Mouse (Mus musculus): Measurements from ENCODE around the gene Qrfp. TPM values are rescaled to one million over a fixed set of nuclear protein-coding genes. Genes with fewer than 3 reads are reported as not detected.

The Qrfp gene
- polyA plus RNA-seq, 1 experiment from 2014 or later: 0.13 TPM

DNA sequence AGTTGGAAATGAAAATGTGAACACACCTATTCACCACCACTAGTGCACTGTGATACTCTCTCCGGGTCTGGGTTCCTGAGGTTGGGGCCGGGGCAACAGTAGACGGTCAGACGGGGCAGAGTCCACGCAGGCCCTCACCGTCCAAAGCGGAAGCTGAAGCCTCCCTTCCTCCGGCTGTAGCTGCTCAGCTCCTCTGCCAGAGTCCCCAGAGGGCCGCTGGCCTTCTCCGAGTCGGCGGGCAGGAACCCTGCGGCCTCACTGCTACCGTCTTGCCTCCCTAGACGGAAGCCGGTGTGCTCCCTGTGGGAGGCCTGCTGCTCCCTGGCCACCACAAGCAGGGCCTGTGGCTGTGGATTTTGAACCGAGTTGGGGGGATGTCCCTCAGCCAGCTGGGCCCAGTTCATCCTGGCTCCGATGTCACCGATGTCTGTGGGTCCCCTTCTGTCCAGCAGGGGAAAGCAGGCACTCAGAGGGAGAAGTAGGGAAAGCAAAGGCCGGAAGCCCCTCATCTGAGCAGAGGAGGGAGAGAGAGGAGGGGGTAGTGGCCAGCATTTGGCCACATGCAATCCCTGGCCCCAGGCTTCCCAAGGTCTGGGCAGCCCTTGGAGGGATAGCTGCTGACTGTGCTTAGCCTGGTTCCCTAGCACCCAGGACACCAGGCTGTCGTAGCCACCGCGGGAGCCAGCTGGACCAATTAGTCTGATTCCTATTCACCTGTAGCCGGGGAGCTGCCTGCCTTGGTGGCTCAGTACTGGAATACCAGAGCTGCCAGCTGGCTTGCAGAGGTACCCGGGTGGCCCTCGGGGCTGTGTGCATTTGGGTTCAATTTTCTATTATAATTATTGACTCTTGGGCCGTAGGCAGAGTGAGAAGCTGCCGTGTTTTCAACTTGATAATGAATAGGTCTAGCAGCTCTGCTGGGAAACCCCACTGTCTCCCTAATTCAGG lies 1.7 kb downstream of the Qrfp start:
- ATAC-seq (ENCODE audit: low FRiP score, low TSS enrichment): no peak
- H3K4me1 ChIP-seq (ENCODE audit: control insufficient read depth, insufficient read depth, low read length): peaks cover 59% of the 10 kb centered on the region

DNA sequence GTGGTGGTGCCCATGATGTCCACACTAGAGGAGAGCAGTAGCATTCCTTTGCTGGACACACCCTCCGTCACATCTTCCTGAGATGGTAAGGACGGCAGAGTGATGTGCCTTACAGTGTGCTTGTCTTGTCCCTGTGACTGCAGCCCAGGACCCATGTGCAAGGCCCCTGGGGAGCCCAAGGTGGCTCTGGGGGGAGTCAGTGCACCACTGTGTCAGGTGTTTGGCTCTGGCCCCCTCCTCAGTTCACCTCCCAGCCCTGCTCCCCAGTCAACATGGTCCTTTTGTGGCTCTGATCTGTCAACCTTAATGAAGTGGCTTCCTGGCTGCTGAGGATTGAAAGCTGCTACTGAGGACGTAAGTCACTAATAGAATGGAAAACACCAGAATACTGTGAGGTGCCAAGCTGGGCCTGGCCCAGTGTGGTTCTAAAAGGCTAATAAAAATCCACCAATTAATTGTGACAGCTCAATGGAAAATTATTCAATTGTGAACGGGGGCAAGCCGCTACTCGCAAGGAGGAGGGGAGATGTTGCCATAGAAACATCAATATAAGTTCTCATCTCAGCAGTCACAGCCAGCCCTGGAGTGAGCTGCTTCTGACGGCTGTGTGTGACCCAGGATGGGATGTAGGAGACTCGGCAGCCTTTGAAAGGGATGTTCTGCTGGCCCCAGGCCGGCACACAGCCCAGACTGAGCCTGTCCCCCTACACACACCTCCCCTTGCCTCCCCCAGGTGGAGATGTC lies 3.6 kb downstream of the Qrfp start:
- peak overlapping the region; percentile 7; the same call in 1 of the 2 replicates for H3K9ac ChIP-seq (replicated peaks; ENCODE audit: low read length)
- H3K4me1 ChIP-seq (ENCODE audit: control insufficient read depth, insufficient read depth, low read length): peaks cover 59% of the 10 kb centered on the region
- peak; percentile 80 for DNase-seq
- no peaks in the 10 kb centered on the region for H3K27me3 ChIP-seq (ENCODE audit: control insufficient read depth, insufficient read depth, low read length)
- H3K4me3 ChIP-seq (replicated peaks; ENCODE audit: low read depth, low read length): no peak overlapping the region
- peak overlapping the region; percentile 28 for H3K4me2 ChIP-seq (ENCODE audit: low read length)
- ATAC-seq (ENCODE audit: low FRiP score, low TSS enrichment): peak; percentile 35; the same call in 1 of the 2 replicates
- H3K9me3 ChIP-seq (ENCODE audit: control insufficient read depth, low read length): no peaks in the 10 kb centered on the region
- H3K27ac ChIP-seq (replicated peaks; ENCODE audit: low read depth, low read length): peak overlapping the region; percentile 83
- WGBS: 11% methylated on average over 9 of the region's 9 CpGs
- H3K36me3 ChIP-seq (ENCODE audit: control insufficient read depth, insufficient read depth, low read length): peaks cover 23% of the 10 kb centered on the region

More for the DNA sequence above, 1.7 kb downstream of the Qrfp start:
- no peak overlapping the region for H3K4me2 ChIP-seq (ENCODE audit: low read length)
- H3K27me3 ChIP-seq (ENCODE audit: control insufficient read depth, insufficient read depth, low read length): no peaks in the 10 kb centered on the region
- peaks cover 5% of the 10 kb centered on the region; the same call in 1 of the 2 replicates for H3K36me3 ChIP-seq (ENCODE audit: control insufficient read depth, insufficient read depth, low read length)
- DNase-seq: peak; percentile 60
- H3K9ac ChIP-seq (replicated peaks; ENCODE audit: low read length): no peak overlapping the region
- H3K4me3 ChIP-seq (replicated peaks; ENCODE audit: low read depth, low read length): no peak overlapping the region
- no peaks in the 10 kb centered on the region for H3K9me3 ChIP-seq (ENCODE audit: control insufficient read depth, low read length)
- 29% methylated on average over 28 of the region's 28 CpGs for WGBS
- H3K27ac ChIP-seq (replicated peaks; ENCODE audit: low read depth, low read length): peak overlapping the region; percentile 83

DNA sequence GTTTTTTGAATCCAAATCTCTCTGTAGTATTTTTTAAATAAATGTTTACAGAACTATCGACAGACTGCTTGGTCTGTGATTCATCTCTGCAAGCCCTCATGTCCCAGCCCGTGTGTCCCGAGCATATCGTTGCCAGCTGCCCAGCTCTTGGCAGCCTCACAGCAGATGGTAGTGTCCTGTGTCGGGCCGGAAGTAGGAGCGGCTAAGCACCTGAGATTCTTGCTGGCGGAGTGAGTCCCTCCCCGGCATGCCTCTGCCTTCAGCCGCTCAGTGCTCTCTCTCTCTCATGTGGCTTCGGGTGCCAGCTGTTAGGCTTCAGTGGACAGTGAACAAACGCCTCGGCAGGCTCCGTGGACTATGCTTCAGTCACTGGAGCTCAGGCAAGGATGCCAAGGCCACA lies 6.9 kb downstream of the Qrfp start:
- 86% methylated on average over 14 of the region's 14 CpGs for WGBS
- no peak for ATAC-seq (ENCODE audit: low FRiP score, low TSS enrichment)
- H3K27ac ChIP-seq (replicated peaks; ENCODE audit: low read depth, low read length): no peak overlapping the region

DNA sequence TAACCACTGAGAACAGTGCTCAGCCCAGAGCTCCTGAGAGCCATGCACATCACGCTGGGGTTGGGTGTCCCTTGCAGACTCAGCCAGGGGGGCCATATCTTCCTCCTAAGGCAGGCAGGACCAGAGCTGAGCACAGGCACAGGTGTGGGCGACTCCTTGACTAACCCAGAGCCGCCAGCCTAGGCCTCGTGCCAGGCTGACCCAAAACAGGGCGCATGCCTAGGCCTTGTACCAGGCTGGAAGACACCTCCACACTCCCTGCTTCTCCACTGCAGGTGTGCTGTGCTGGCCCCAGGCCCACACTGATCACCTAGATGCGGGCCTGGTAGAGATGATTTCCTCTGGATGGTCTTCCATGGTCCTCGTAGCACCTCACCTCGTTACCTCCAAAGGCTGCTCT lies 7.6 kb downstream of the Qrfp start:
- WGBS: 93% methylated on average over 8 of the region's 8 CpGs
- no peaks in the 10 kb centered on the region for H3K9me3 ChIP-seq (ENCODE audit: control insufficient read depth, low read length)
- no peak for DNase-seq
- H3K4me1 ChIP-seq (ENCODE audit: control insufficient read depth, insufficient read depth, low read length): peaks cover 28% of the 10 kb centered on the region
- H3K9ac ChIP-seq (replicated peaks; ENCODE audit: low read length): no peak overlapping the region
- no peak for ATAC-seq (ENCODE audit: low FRiP score, low TSS enrichment)
- no peak overlapping the region for H3K27ac ChIP-seq (replicated peaks; ENCODE audit: low read depth, low read length)
- peaks cover 63% of the 10 kb centered on the region for H3K36me3 ChIP-seq (ENCODE audit: control insufficient read depth, insufficient read depth, low read length)
- no peaks in the 10 kb centered on the region for H3K27me3 ChIP-seq (ENCODE audit: control insufficient read depth, insufficient read depth, low read length)
- H3K4me3 ChIP-seq (replicated peaks; ENCODE audit: low read depth, low read length): no peak overlapping the region
- no peak overlapping the region for H3K4me2 ChIP-seq (ENCODE audit: low read length)

More for the DNA sequence above, 6.9 kb downstream of the Qrfp start:
- DNase-seq: no peak
- no peaks in the 10 kb centered on the region for H3K27me3 ChIP-seq (ENCODE audit: control insufficient read depth, insufficient read depth, low read length)
- H3K36me3 ChIP-seq (ENCODE audit: control insufficient read depth, insufficient read depth, low read length): peaks cover 56% of the 10 kb centered on the region
- H3K9ac ChIP-seq (replicated peaks; ENCODE audit: low read length): no peak overlapping the region
- peaks cover 35% of the 10 kb centered on the region for H3K4me1 ChIP-seq (ENCODE audit: control insufficient read depth, insufficient read depth, low read length)
- H3K4me3 ChIP-seq (replicated peaks; ENCODE audit: low read depth, low read length): no peak overlapping the region
- no peaks in the 10 kb centered on the region for H3K9me3 ChIP-seq (ENCODE audit: control insufficient read depth, low read length)
- no peak overlapping the region for H3K4me2 ChIP-seq (ENCODE audit: low read length)

GRCm38 (mm10) chr2:31801416-31801815 lies 9.0 kb downstream of the Qrfp start:
- ATAC-seq (ENCODE audit: low FRiP score, low TSS enrichment) (no peak), DNase-seq (no peak)
- peaks cover 76% of the 10 kb centered on the region for H3K36me3 ChIP-seq (ENCODE audit: control insufficient read depth, insufficient read depth, low read length)
- H3K4me3 ChIP-seq (replicated peaks; ENCODE audit: low read depth, low read length): no peak overlapping the region
- WGBS: 89% methylated on average over 9 of the region's 9 CpGs
- no peaks in the 10 kb centered on the region for H3K27me3 ChIP-seq (ENCODE audit: control insufficient read depth, insufficient read depth, low read length)
- no peaks in the 10 kb centered on the region for H3K9me3 ChIP-seq (ENCODE audit: control insufficient read depth, low read length)
- H3K9ac ChIP-seq (replicated peaks; ENCODE audit: low read length): no peak overlapping the region
- H3K4me2 ChIP-seq (ENCODE audit: low read length): no peak overlapping the region
- peaks cover 14% of the 10 kb centered on the region for H3K4me1 ChIP-seq (ENCODE audit: control insufficient read depth, insufficient read depth, low read length)
- no peak overlapping the region for H3K27ac ChIP-seq (replicated peaks; ENCODE audit: low read depth, low read length)

DNA sequence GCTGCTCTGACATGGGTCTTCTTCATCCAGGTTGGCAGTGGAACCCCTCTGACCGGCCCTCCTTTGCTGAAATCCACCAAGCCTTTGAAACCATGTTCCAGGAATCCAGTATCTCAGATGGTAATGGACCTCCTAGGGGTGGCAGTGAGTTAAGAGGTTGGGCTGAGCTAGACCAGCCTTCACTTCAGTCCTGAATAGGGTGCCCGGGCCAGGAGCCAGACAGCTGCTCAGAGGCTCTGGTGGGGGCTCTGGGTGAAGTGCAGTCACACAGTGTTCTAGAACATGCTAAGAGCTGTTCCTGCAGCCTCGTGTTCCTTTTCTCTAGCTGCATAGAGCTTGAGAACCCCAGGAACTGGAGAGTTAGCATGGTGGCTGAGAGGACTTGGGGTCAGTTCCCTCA lies 13.4 kb downstream of the Qrfp start:
- ATAC-seq (ENCODE audit: low FRiP score, low TSS enrichment) (no peak), DNase-seq (no peak)
- H3K9ac ChIP-seq (replicated peaks; ENCODE audit: low read length): no peak overlapping the region
- H3K27me3 ChIP-seq (ENCODE audit: control insufficient read depth, insufficient read depth, low read length): no peaks in the 10 kb centered on the region
- no peaks in the 10 kb centered on the region for H3K9me3 ChIP-seq (ENCODE audit: control insufficient read depth, low read length)
- WGBS: 89% methylated on average over 3 of the region's 3 CpGs
- no peak overlapping the region for H3K4me2 ChIP-seq (ENCODE audit: low read length)
- no peaks in the 10 kb centered on the region for H3K4me1 ChIP-seq (ENCODE audit: control insufficient read depth, insufficient read depth, low read length)
- peaks cover 82% of the 10 kb centered on the region for H3K36me3 ChIP-seq (ENCODE audit: control insufficient read depth, insufficient read depth, low read length)
- H3K4me3 ChIP-seq (replicated peaks; ENCODE audit: low read depth, low read length): no peak overlapping the region
- no peak overlapping the region for H3K27ac ChIP-seq (replicated peaks; ENCODE audit: low read depth, low read length)

- Histone ChIP-seq H3K27ac (replicated peaks; ENCODE audit: low read depth, low read length) (no peak overlapping the region), H3K9ac (replicated peaks; ENCODE audit: low read length) (no peak overlapping the region), H3K27me3 (ENCODE audit: control insufficient read depth, insufficient read depth, low read length) (no peaks in the 10 kb centered on the region), H3K9me3 (ENCODE audit: control insufficient read depth, low read length) (no peaks in the 10 kb centered on the region), H3K4me2 (ENCODE audit: low read length) (no peak overlapping the region), H3K4me1 (ENCODE audit: control insufficient read depth, insufficient read depth, low read length) (0 out of 2 replicates have a peak, but pooled peaks cover 2% of the 10 kb centered on the region), H3K36me3 (ENCODE audit: control insufficient read depth, insufficient read depth, low read length) (peaks cover 68% of the 10 kb centered on the region), H3K4me3 (replicated peaks; ENCODE audit: low read depth, low read length) (no peak overlapping the region)
- ATAC-seq (ENCODE audit: low FRiP score, low TSS enrichment): no peak
- no peak for DNase-seq
- 84% methylated on average over 6 of the region's 6 CpGs for WGBS
These were observed 17.8 kb downstream of the Qrfp start for GRCm38 (mm10) chr2:31792611-31793010.

- Histone ChIP-seq H3K9ac (replicated peaks; ENCODE audit: low read length) (no peak overlapping the region), H3K36me3 (ENCODE audit: control insufficient read depth, insufficient read depth, low read length) (peaks cover 66% of the 10 kb centered on the region), H3K27ac (replicated peaks; ENCODE audit: low read depth, low read length) (0 out of 2 replicates have a peak overlapping the region, but pooled peaks have one; percentile 49), H3K4me2 (ENCODE audit: low read length) (no peak overlapping the region), H3K9me3 (ENCODE audit: control insufficient read depth, low read length) (no peaks in the 10 kb centered on the region), H3K4me1 (ENCODE audit: control insufficient read depth, insufficient read depth, low read length) (0 out of 2 replicates have a peak, but pooled peaks cover 2% of the 10 kb centered on the region), H3K4me3 (replicated peaks; ENCODE audit: low read depth, low read length) (no peak overlapping the region), H3K27me3 (ENCODE audit: control insufficient read depth, insufficient read depth, low read length) (no peaks in the 10 kb centered on the region)
- WGBS: 81% methylated on average over 8 of the region's 8 CpGs
- ATAC-seq (ENCODE audit: low FRiP score, low TSS enrichment) (no peak), DNase-seq (peak; percentile 21)
These were observed 19.1 kb downstream of the Qrfp start for GRCm38 (mm10) chr2:31791260-31791659.
